Mouse (Mus musculus) liver, adult 2 months (tissue): ENCODE data around the gene Rcn3.

Experiments
- CTCF ChIP-seq: fragments of 200-500 bp; IDR thresholded peaks from 2 replicates; pipeline ENCODE4 v1.5.1; 2011; ENCODE audit warnings: low read depth, low read length, control low read depth
- POLR2A ChIP-seq: fragments of 200-500 bp; IDR thresholded peaks from 2 replicates; pipeline ENCODE4 v1.6.1; 2011; ENCODE audit warnings: low read length, control low read depth; ENCODE audit not compliant: insufficient read depth; ENCODE audit errors: extremely low read depth

GRCm38 (mm10) chr7:45126844-45127699 is 35.1 kb upstream of the Rcn3 start:
- TF ChIP-seq CTCF (peak; percentile 11; the same call in 1 of the 2 replicates), POLR2A (no peak)
